Mouse (Mus musculus) lung, embryonic 15.5 days (tissue): ENCODE data around the gene Rbfox2. TPM values are rescaled to one million over a fixed set of nuclear protein-coding genes. Genes with fewer than 3 reads are reported as not detected.

Experiments
- ATAC-seq: fragments of 200-750 bp; cut with Nextera tagmentation; 2 replicates; pipeline ENCODE4 v1.8.0; 2017; ENCODE audit warnings: moderate number of reproducible peaks, borderline replicate concordance; ENCODE audit not compliant: low FRiP score, low TSS enrichment; ENCODE audit errors: extremely low read depth
- H3K27ac ChIP-seq: fragments of 300-500 bp; sonication (generic); 2 replicates; pipeline ENCODE4 v1.5.1; 2015; ENCODE audit warnings: moderate library complexity, mild to moderate bottlenecking, inconsistent platforms
- H3K27me3 ChIP-seq: fragments of 300-500 bp; sonication (generic); 2 replicates; pipeline ENCODE4 v1.6.1; 2015; ENCODE audit warnings: inconsistent platforms
- H3K36me3 ChIP-seq: fragments of 300-500 bp; sonication (generic); 2 replicates; pipeline ENCODE4 v1.6.1; 2015; ENCODE audit warnings: inconsistent platforms
- H3K4me1 ChIP-seq: fragments of 300-500 bp; sonication (generic); 2 replicates; pipeline ENCODE4 v1.6.1; 2015; ENCODE audit warnings: inconsistent platforms
- H3K4me2 ChIP-seq: fragments of 300-500 bp; sonication (generic); 2 replicates; pipeline ENCODE4 v1.6.1; 2015; ENCODE audit warnings: inconsistent platforms, mild to moderate bottlenecking, moderate library complexity
- H3K4me3 ChIP-seq: fragments of 300-500 bp; sonication (generic); 2 replicates; pipeline ENCODE4 v1.5.1; 2015; ENCODE audit warnings: mild to moderate bottlenecking, inconsistent platforms
- H3K9ac ChIP-seq: fragments of 300-500 bp; sonication (generic); 2 replicates; pipeline ENCODE4 v1.6.1; 2015; ENCODE audit warnings: inconsistent platforms
- H3K9me3 ChIP-seq: fragments of 300-500 bp; sonication (generic); 2 replicates; pipeline ENCODE4 v1.6.1; 2016; ENCODE audit warnings: inconsistent platforms
- WGBS: fragments of 180-500 bp; shearing (Covaris S2); methylation state at CpG from one replicate; pipeline ENCODE4 v1.1.7; 2015; 5-methylcytosine and 5-hydroxymethylcytosine counted together
- polyA plus RNA-seq: library from polyadenylated mRNA; unstranded; fragments of >200 nt; fragmentation: Nextera tagmentation; extraction: Ambion mirVana; gene quantifications from 2 replicates; pipeline ENCODE4 v1.2.1, GENCODE M21; 2015

The Rbfox2 gene
- polyA plus RNA-seq, 1 experiment from 2014 or later: 41.8 TPM

- Histone ChIP-seq H3K4me3 (no peak overlapping the region), H3K9ac (no peak overlapping the region), H3K27ac (no peak overlapping the region), H3K4me1 (peaks cover 22% of the 10 kb centered on the region), H3K27me3 (no peaks in the 10 kb centered on the region), H3K9me3 (no peaks in the 10 kb centered on the region), H3K36me3 (no peaks in the 10 kb centered on the region), H3K4me2 (no peak overlapping the region)
- ATAC-seq: no peak
Observed at GRCm38 (mm10) chr15:77220137-77220536, 86.7 kb downstream of the Rbfox2 start.

- 83% methylated on average over 1 of the region's 1 CpGs for WGBS
- H3K9me3 ChIP-seq: no peaks in the 10 kb centered on the region
- H3K4me3 ChIP-seq: no peak overlapping the region
- no peak overlapping the region for H3K27ac ChIP-seq
- peaks cover 24% of the 10 kb centered on the region for H3K4me1 ChIP-seq
- H3K27me3 ChIP-seq: no peaks in the 10 kb centered on the region
- H3K4me2 ChIP-seq: no peak overlapping the region
- H3K9ac ChIP-seq: no peak overlapping the region
- no peak for ATAC-seq
- no peaks in the 10 kb centered on the region for H3K36me3 ChIP-seq
Observed at GRCm38 (mm10) chr15:77219571-77219970, 87.2 kb downstream of the Rbfox2 start.

- no peak overlapping the region for H3K9ac ChIP-seq
- H3K9me3 ChIP-seq: no peaks in the 10 kb centered on the region
- no peak overlapping the region for H3K4me2 ChIP-seq
- 92% methylated on average over 3 of the region's 3 CpGs for WGBS
- ATAC-seq: no peak
- H3K27me3 ChIP-seq: no peaks in the 10 kb centered on the region
- H3K4me3 ChIP-seq: no peak overlapping the region
- H3K4me1 ChIP-seq: peaks cover 38% of the 10 kb centered on the region
- no peaks in the 10 kb centered on the region for H3K36me3 ChIP-seq
- H3K27ac ChIP-seq: no peak overlapping the region
Observed at GRCm38 (mm10) chr15:77218007-77218406, 88.8 kb downstream of the Rbfox2 start.

- H3K4me3 ChIP-seq: no peak overlapping the region
- H3K36me3 ChIP-seq: no peaks in the 10 kb centered on the region
- H3K27ac ChIP-seq: no peak overlapping the region
- H3K9me3 ChIP-seq: no peaks in the 10 kb centered on the region
- H3K4me2 ChIP-seq: no peak overlapping the region
- WGBS: 50% methylated on average over 1 of the region's 1 CpGs
- no peak for ATAC-seq
- H3K9ac ChIP-seq: no peak overlapping the region
- H3K27me3 ChIP-seq: no peaks in the 10 kb centered on the region
- peaks cover 42% of the 10 kb centered on the region for H3K4me1 ChIP-seq
Observed at GRCm38 (mm10) chr15:77217523-77217922, 89.3 kb downstream of the Rbfox2 start.

- H3K4me1 ChIP-seq: peaks cover 42% of the 10 kb centered on the region
- H3K9me3 ChIP-seq: no peaks in the 10 kb centered on the region
- no peak overlapping the region for H3K9ac ChIP-seq
- no peaks in the 10 kb centered on the region for H3K36me3 ChIP-seq
- no peak for ATAC-seq
- 32% methylated on average over 6 of the region's 6 CpGs for WGBS
- H3K27ac ChIP-seq: no peak overlapping the region
- H3K27me3 ChIP-seq: no peaks in the 10 kb centered on the region
- H3K4me2 ChIP-seq: no peak overlapping the region
- H3K4me3 ChIP-seq: no peak overlapping the region
Observed at GRCm38 (mm10) chr15:77216704-77217103, 90.1 kb downstream of the Rbfox2 start.

- no peak for ATAC-seq
- Histone ChIP-seq H3K9ac (no peak overlapping the region), H3K36me3 (no peaks in the 10 kb centered on the region), H3K9me3 (no peaks in the 10 kb centered on the region), H3K4me2 (peak overlapping the region; percentile 18; the same call in 1 of the 2 replicates), H3K27me3 (no peaks in the 10 kb centered on the region), H3K4me1 (peaks cover 47% of the 10 kb centered on the region), H3K27ac (peak overlapping the region; percentile 78), H3K4me3 (no peak overlapping the region)
- WGBS: 7% methylated on average over 5 of the region's 5 CpGs
Observed at GRCm38 (mm10) chr15:77215178-77215800, 91.5 kb downstream of the Rbfox2 start.

GRCm38 (mm10) chr15:77214410-77215107 is 92.2 kb downstream of the Rbfox2 start:
- Histone ChIP-seq H3K4me1 (peaks cover 45% of the 10 kb centered on the region), H3K9me3 (no peaks in the 10 kb centered on the region), H3K4me3 (no peak overlapping the region), H3K4me2 (no peak overlapping the region; the same call in 1 of the 2 replicates), H3K27ac (peak overlapping the region; percentile 78), H3K9ac (no peak overlapping the region), H3K27me3 (no peaks in the 10 kb centered on the region), H3K36me3 (no peaks in the 10 kb centered on the region)
- 31% methylated on average over 8 of the region's 8 CpGs for WGBS
- ATAC-seq: peak; percentile 82; the same call in 1 of the 2 replicates

- 33% methylated on average over 5 of the region's 5 CpGs for WGBS
- no peak overlapping the region for H3K4me2 ChIP-seq
- H3K4me1 ChIP-seq: peaks cover 45% of the 10 kb centered on the region
- no peaks in the 10 kb centered on the region for H3K36me3 ChIP-seq
- H3K9me3 ChIP-seq: no peaks in the 10 kb centered on the region
- 0 out of 2 replicates have a peak overlapping the region, but pooled peaks have one; percentile 8 for H3K27ac ChIP-seq
- no peak overlapping the region for H3K4me3 ChIP-seq
- no peak for ATAC-seq
- H3K9ac ChIP-seq: no peak overlapping the region
- H3K27me3 ChIP-seq: no peaks in the 10 kb centered on the region
Observed at GRCm38 (mm10) chr15:77213829-77214228, 93.0 kb downstream of the Rbfox2 start.

GRCm38 (mm10) chr15:77212818-77213217 is 94.0 kb downstream of the Rbfox2 start:
- ATAC-seq: no peak
- Histone ChIP-seq H3K27ac (no peak overlapping the region), H3K9ac (no peak overlapping the region), H3K27me3 (no peaks in the 10 kb centered on the region), H3K4me1 (peaks cover 45% of the 10 kb centered on the region), H3K9me3 (no peaks in the 10 kb centered on the region), H3K4me2 (no peak overlapping the region), H3K4me3 (no peak overlapping the region), H3K36me3 (no peaks in the 10 kb centered on the region)
- 42% methylated on average over 7 of the region's 7 CpGs for WGBS

GRCm38 (mm10) chr15:77212217-77212757 is 94.5 kb downstream of the Rbfox2 start:
- no peak overlapping the region for H3K9ac ChIP-seq

GRCm38 (mm10) chr15:77206996-77207395 is 99.8 kb downstream of the Rbfox2 start:
- ATAC-seq: no peak
- H3K27me3 ChIP-seq: no peaks in the 10 kb centered on the region
- H3K4me3 ChIP-seq: no peak overlapping the region
- H3K27ac ChIP-seq: no peak overlapping the region
- no peak overlapping the region for H3K9ac ChIP-seq
- H3K36me3 ChIP-seq: no peaks in the 10 kb centered on the region
- no peak overlapping the region for H3K4me2 ChIP-seq
- peaks cover 30% of the 10 kb centered on the region for H3K4me1 ChIP-seq
- WGBS: 60% methylated on average over 5 of the region's 5 CpGs
- no peaks in the 10 kb centered on the region for H3K9me3 ChIP-seq

More at GRCm38 (mm10) chr15:77212217-77212757, 94.5 kb downstream of the Rbfox2 start:
- Histone ChIP-seq H3K27ac (no peak overlapping the region), H3K27me3 (no peaks in the 10 kb centered on the region), H3K4me1 (peaks cover 45% of the 10 kb centered on the region), H3K36me3 (no peaks in the 10 kb centered on the region), H3K9me3 (no peaks in the 10 kb centered on the region), H3K4me2 (no peak overlapping the region), H3K4me3 (no peak overlapping the region)
- no peak for ATAC-seq
- WGBS: 43% methylated on average over 4 of the region's 4 CpGs

- Histone ChIP-seq H3K4me3 (no peak overlapping the region), H3K36me3 (no peaks in the 10 kb centered on the region), H3K9me3 (no peaks in the 10 kb centered on the region), H3K4me1 (peaks cover 25% of the 10 kb centered on the region), H3K27me3 (no peaks in the 10 kb centered on the region), H3K9ac (no peak overlapping the region), H3K27ac (no peak overlapping the region), H3K4me2 (no peak overlapping the region)
- 64% methylated on average over 7 of the region's 7 CpGs for WGBS
- ATAC-seq: no peak
Observed at GRCm38 (mm10) chr15:77204951-77205350, 101.9 kb downstream of the Rbfox2 start.
